Mouse (Mus musculus) erythroblast, embryonic 14.5 days (primary cell): ENCODE measurements at regions not wholly inside any gene's neighbourhood (a gene's known extent, or its start where the extent isn't known, plus 50 kb on each side); places are given as distances from the start of the nearest gene placed in this dataset.

Source experiments
- GATA1 ChIP-seq: IDR thresholded peaks from 2 replicates; pipeline ENCODE4 v1.6.1; 2012; ENCODE audit warnings: low read length, inconsistent platforms, mixed read lengths
- TAL1 ChIP-seq: IDR thresholded peaks from 3 replicates; pipeline ENCODE4 v1.6.1; 2012; ENCODE audit warnings: low read length, inconsistent platforms, mixed read lengths

- no peak for TF ChIP-seq GATA1
- no peak for TF ChIP-seq TAL1
Observed at GRCm38 (mm10) chr4:55225766-55226165, 124.1 kb upstream of the Rad23b start.
